Mouse (Mus musculus): ENCODE results near the gene Eftud2. TPM values are rescaled to one million over a fixed set of nuclear protein-coding genes. Genes with fewer than 3 reads are reported as not detected.

Eftud2 gene
- polyA plus RNA-seq, 1 experiment from 2014 or later, result 45.5 TPM

DNA sequence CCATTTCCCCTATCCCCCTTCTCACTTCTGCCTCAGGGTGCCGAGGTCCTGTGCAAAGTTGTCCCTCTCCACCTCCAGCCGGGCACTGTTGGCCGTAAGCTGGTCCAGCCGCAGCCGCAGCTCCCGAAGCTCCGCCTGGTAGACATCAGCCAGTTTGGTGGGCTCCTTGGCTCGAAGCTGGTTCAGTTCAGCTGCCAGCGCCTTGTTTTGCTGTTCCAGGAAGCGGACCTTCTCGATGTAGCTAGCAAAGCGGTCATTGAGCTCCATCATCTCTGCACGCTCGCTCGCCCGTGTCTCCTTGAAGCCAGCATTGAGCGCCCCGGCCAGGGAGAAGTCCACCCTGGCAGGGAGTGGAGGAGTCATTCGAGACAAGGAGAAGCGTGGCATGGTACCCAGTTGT lies 15.9 kb upstream of the Eftud2 start:
- 76% methylated on average over 20 of the region's 20 CpGs for WGBS (ENCODE audit: insufficient replicate concordance)
- Histone ChIP-seq H3K9me3 (ENCODE audit: low read length) (no peaks in the 10 kb centered on the region), H3K4me1 (ENCODE audit: insufficient read depth) (peaks cover 16% of the 10 kb centered on the region), H3K9ac (replicated peaks) (no peak overlapping the region), H3K4me3 (ENCODE audit: low read depth, low read length) (no peak overlapping the region), H3K36me3 (replicated peaks; ENCODE audit: insufficient read depth, low read length) (no peaks in the 10 kb centered on the region), H3K27me3 (ENCODE audit: insufficient read depth, low read length) (peaks cover 27% of the 10 kb centered on the region), H3K4me2 (ENCODE audit: low read depth, low read length) (no peak overlapping the region), H3K27ac (ENCODE audit: low read depth) (peak overlapping the region; percentile 71; the same call in 1 of the 2 replicates)
- no peak for ATAC-seq
- no peak for DNase-seq
- TF ChIP-seq CTCF (IDR thresholded peaks at IDR 0.05; ENCODE audit: low read depth), result no peak
- TF ChIP-seq EP300 (IDR thresholded peaks at IDR 0.05; ENCODE audit: low read depth), result no peak

DNA sequence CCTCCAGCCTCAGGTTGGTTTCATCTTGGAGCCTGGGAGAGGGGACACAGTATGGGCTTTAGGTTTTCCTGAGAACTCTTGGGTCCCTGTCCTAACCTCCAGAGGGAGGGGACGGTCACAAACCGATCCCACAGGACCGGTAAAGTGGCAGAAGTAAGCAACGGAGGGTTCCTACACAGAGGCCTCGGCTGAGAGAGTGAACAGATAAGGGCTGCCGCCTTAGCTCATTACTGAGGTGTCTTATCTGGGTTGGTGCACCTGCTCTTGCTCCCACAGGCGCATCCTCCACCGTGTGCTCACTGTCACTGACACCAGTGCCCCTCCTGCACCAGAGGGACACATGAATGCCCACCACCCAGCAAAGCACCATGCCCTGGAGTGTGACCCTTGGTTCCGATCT lies 15.0 kb upstream of the Eftud2 start:
- H3K9ac ChIP-seq (replicated peaks), result peak overlapping the region; percentile 67
- ATAC-seq, result peak; percentile 97
- H3K9me3 ChIP-seq (ENCODE audit: low read length), result no peaks in the 10 kb centered on the region
- H3K27me3 ChIP-seq (ENCODE audit: insufficient read depth, low read length), result peaks cover 29% of the 10 kb centered on the region
- H3K4me1 ChIP-seq (ENCODE audit: insufficient read depth), result peaks cover 16% of the 10 kb centered on the region
- peak overlapping the region; percentile 44 for H3K4me3 ChIP-seq (ENCODE audit: low read depth, low read length)
- no peak for TF ChIP-seq CTCF (IDR thresholded peaks at IDR 0.05; ENCODE audit: low read depth)
- peak; percentile 85 for TF ChIP-seq EP300 (IDR thresholded peaks at IDR 0.05; ENCODE audit: low read depth)
- peak overlapping the region; percentile 89 for H3K4me2 ChIP-seq (ENCODE audit: low read depth, low read length)
- WGBS (ENCODE audit: insufficient replicate concordance), result 47% methylated on average over 9 of the region's 9 CpGs
- H3K27ac ChIP-seq (ENCODE audit: low read depth), result peak overlapping the region; percentile 71
- no peaks in the 10 kb centered on the region for H3K36me3 ChIP-seq (replicated peaks; ENCODE audit: insufficient read depth, low read length)
- peak; percentile 62 for DNase-seq

DNA sequence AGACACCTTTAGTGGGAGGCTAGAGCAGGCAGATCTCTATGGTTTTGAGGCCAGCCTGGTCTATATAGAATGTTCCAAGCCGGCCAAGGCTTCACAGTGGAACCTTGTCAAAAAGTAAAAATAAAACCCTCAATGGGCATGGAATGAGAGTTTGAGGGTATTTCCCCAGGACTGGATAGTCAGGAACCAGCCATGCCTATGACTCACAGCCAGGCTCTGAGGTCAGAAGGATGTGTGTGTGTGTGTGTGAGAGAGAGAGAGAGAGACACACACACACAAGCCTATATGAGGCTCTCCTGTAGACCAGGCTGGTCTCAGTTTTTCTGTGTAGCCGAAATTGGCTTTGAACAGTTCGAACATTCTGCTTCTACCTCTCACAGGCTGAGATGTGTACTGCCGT lies 13.9 kb upstream of the Eftud2 start:
- peaks cover 29% of the 10 kb centered on the region for H3K27me3 ChIP-seq (ENCODE audit: insufficient read depth, low read length)
- H3K27ac ChIP-seq (ENCODE audit: low read depth), result peak overlapping the region; percentile 71; the same call in 1 of the 2 replicates
- TF ChIP-seq EP300 (IDR thresholded peaks at IDR 0.05; ENCODE audit: low read depth) (no peak), CTCF (IDR thresholded peaks at IDR 0.05; ENCODE audit: low read depth) (no peak)
- peak overlapping the region; percentile 44 for H3K4me3 ChIP-seq (ENCODE audit: low read depth, low read length)
- H3K4me2 ChIP-seq (ENCODE audit: low read depth, low read length), result peak overlapping the region; percentile 89
- no peaks in the 10 kb centered on the region for H3K9me3 ChIP-seq (ENCODE audit: low read length)
- 80% methylated on average over 4 of the region's 4 CpGs for WGBS (ENCODE audit: insufficient replicate concordance)
- H3K4me1 ChIP-seq (ENCODE audit: insufficient read depth), result peaks cover 16% of the 10 kb centered on the region
- DNase-seq (no peak), ATAC-seq (no peak)
- no peaks in the 10 kb centered on the region for H3K36me3 ChIP-seq (replicated peaks; ENCODE audit: insufficient read depth, low read length)
- peak overlapping the region; percentile 67 for H3K9ac ChIP-seq (replicated peaks)

DNA sequence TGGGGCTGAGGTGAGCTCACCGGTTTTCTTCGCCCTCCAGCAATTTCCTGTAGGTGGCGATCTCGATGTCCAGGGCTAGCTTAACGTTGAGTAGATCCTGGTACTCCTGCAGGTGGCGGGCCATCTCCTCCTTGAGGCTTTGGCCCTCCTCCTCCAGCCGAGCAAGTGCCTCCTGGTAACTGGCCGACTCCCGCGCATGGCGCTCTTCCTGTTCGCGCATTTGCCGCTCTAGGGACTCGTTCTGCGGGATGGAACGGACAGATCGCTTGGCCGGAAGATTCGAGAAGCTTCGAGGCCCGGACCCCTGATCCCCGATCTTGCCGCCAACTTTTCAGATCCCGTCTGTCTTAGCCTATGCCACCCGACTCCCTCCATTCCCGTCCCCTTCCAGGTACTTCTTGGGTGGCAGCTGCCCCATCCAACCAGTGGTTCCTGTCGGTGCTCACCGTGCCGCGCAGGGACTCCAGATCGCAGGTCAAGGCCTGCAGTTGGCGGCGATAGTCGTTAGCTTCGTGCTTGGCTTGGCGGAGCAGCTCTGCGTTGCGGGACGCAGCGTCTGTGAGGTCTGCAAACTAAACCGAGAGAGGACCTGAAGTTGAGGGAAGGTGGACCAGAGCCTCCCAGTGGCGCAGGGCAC lies 12.3 kb upstream of the Eftud2 start:
- H3K4me1 ChIP-seq (ENCODE audit: insufficient read depth), result peaks cover 16% of the 10 kb centered on the region
- peak overlapping the region; percentile 48; the same call in 1 of the 2 replicates for H3K27ac ChIP-seq (ENCODE audit: low read depth)
- DNase-seq (peak; percentile 82), ATAC-seq (peak; percentile 69)
- peak overlapping the region; percentile 65 for H3K9ac ChIP-seq (replicated peaks)
- H3K9me3 ChIP-seq (ENCODE audit: low read length), result no peaks in the 10 kb centered on the region
- peaks cover 30% of the 10 kb centered on the region for H3K27me3 ChIP-seq (ENCODE audit: insufficient read depth, low read length)
- TF ChIP-seq CTCF (IDR thresholded peaks at IDR 0.05; ENCODE audit: low read depth) (peak; percentile 98), EP300 (IDR thresholded peaks at IDR 0.05; ENCODE audit: low read depth) (no peak)
- H3K36me3 ChIP-seq (replicated peaks; ENCODE audit: insufficient read depth, low read length), result no peaks in the 10 kb centered on the region
- H3K4me2 ChIP-seq (ENCODE audit: low read depth, low read length), result peak overlapping the region; percentile 89
- peak overlapping the region; percentile 55 for H3K4me3 ChIP-seq (ENCODE audit: low read depth, low read length)
- WGBS (ENCODE audit: insufficient replicate concordance), result 3% methylated on average over 43 of the region's 43 CpGs

DNA sequence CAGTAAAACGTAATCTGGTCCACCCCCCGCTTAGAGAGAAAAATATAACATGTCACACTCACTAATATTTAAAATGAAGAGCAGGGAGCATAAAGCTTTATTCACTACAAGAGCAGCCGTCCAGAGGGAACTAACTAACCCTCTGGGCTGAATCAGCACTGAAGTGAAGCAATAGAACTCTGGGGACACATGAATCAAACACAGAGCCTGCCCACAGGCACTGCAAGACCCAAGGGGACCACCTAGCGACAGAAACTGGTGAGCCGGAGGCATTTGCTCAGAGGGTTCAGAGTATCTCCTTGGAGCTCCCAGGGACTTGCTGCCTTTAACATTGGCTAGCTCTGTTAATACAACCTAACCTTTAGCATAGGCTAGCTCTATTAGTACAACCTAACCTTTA lies 9.3 kb upstream of the Eftud2 start:
- H3K4me2 ChIP-seq (ENCODE audit: low read depth, low read length), result no peak overlapping the region
- peaks cover 9% of the 10 kb centered on the region for H3K4me1 ChIP-seq (ENCODE audit: insufficient read depth)
- no peak overlapping the region for H3K4me3 ChIP-seq (ENCODE audit: low read depth, low read length)
- no peak for DNase-seq
- no peak overlapping the region for H3K27ac ChIP-seq (ENCODE audit: low read depth)
- no peak for TF ChIP-seq EP300 (IDR thresholded peaks at IDR 0.05; ENCODE audit: low read depth)
- TF ChIP-seq CTCF (IDR thresholded peaks at IDR 0.05; ENCODE audit: low read depth), result no peak
- no peak overlapping the region for H3K9ac ChIP-seq (replicated peaks)
- ATAC-seq, result no peak
- 59% methylated on average over 5 of the region's 5 CpGs for WGBS (ENCODE audit: insufficient replicate concordance)
- H3K36me3 ChIP-seq (replicated peaks; ENCODE audit: insufficient read depth, low read length), result no peaks in the 10 kb centered on the region
- peaks cover 30% of the 10 kb centered on the region for H3K27me3 ChIP-seq (ENCODE audit: insufficient read depth, low read length)
- no peaks in the 10 kb centered on the region for H3K9me3 ChIP-seq (ENCODE audit: low read length)

DNA sequence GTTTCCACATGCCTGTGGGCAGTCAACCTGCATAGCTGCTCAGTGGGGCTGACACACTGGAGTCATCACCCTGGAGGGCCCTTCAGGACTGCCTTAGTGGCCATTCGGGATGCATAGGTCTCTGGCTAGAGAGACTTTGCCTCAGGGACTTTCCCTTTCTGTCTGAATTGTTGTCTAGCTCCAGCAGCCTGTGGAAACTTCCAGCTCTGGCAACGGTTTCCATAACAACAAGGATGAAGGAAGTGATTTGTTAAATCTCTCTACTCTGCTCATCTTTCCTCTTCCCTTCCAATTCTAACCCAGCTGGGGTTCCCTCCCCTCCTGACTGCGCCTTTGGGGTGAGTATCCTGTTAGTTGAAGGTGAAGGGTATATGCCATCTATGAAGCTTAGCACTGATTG lies 7.3 kb upstream of the Eftud2 start:
- H3K9ac ChIP-seq (replicated peaks), result no peak overlapping the region
- no peak overlapping the region for H3K27ac ChIP-seq (ENCODE audit: low read depth)
- DNase-seq, result no peak
- peaks cover 3% of the 10 kb centered on the region for H3K4me1 ChIP-seq (ENCODE audit: insufficient read depth)
- WGBS (ENCODE audit: insufficient replicate concordance), result 55% methylated on average over 3 of the region's 3 CpGs
- TF ChIP-seq EP300 (IDR thresholded peaks at IDR 0.05; ENCODE audit: low read depth) (no peak), CTCF (IDR thresholded peaks at IDR 0.05; ENCODE audit: low read depth) (no peak)
- H3K27me3 ChIP-seq (ENCODE audit: insufficient read depth, low read length), result peaks cover 16% of the 10 kb centered on the region
- H3K9me3 ChIP-seq (ENCODE audit: low read length), result no peaks in the 10 kb centered on the region
- no peaks in the 10 kb centered on the region for H3K36me3 ChIP-seq (replicated peaks; ENCODE audit: insufficient read depth, low read length)
- H3K4me3 ChIP-seq (ENCODE audit: low read depth, low read length), result no peak overlapping the region
- no peak for ATAC-seq
- no peak overlapping the region for H3K4me2 ChIP-seq (ENCODE audit: low read depth, low read length)
